Mouse (Mus musculus) lung, postnatal 25 days (tissue): ENCODE measurements around the gene Zfp385c.

ENCODE experiments used
- DNase-seq: peaks from one replicate; pipeline ENCODE4 v3.0.0; 2022; ENCODE audit warnings: low spot score

Gene Zfp385c

GRCm38 (mm10) chr11:100692164-100692616 lies at the start of gene Zfp385c:
Gene Zfp385c, minus strand, starts transcription at chr11:100692455.
- DNase-seq, result no peak

DNA sequence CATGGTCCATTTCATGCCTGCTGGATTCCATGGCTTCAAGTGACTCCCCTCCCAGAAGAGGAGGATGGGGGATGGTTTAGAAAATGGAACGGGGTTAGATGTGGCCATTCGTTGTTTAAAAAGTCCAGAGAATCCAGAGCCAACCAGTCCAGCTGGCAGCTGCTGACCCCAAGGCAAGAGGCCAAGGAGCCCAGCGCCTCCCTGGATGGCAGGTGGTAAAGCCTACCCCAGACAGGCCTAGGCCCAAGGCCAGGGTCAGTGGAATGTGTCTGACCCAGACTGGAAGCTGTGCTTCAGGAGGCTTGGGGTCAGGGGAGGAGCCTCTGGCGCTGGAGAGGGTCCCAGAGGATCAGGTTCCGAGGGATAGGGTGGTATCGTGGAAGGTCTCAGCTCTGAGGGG lies 49.1 kb upstream of the Zfp385c start:
- DNase-seq, result no peak

DNA sequence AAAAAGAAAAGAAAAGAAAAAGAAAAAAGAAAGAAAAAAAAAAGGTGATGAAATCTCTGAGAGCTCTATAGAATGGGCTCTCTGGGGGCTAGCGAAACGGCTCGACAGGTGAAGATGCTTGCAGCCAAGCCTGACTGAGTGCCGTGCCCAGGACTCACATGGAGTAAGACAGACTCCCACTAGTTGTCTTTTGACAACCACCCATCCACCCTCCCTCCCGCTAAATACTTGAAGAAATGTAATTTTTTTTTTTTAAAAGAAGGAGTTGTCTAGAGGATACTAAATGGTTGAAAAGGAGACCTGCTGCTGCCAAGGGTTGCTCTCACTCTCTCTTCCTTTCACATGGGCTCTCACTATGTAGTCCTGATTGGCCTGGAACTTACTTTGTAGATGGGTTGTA lies 46.5 kb upstream of the Zfp385c start:
- no peak for DNase-seq

DNA sequence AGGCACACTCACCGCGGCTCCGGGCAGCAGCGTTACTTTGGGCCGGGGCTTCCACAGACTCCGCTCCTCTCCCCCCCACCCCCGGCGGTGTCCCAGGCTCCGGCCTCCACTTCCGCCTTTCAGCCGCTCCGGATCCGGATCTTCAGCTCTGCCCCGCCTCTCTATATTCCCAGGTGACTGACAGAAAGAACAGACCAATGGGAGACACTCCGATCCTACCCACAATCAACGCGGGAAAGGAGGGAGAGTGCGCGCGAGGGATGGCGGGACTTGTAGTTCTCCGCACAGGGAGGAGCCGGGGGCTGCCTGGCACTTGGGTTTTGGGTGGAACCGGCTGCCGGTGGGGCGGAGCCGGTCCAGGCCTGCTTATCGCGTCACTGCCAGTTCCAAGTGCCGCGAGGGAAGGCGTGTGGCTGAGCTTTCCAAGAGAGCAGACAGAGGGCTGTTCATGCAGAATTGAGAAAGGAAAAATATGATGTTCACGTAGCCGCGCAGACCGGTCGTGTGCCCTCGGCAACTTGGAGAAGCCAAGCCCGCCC lies 45.9 kb upstream of the Zfp385c start, which contains the start of gene Rab5c:
Gene Rab5c (minus strand): TSS at position 150 of the 539 bp plus-strand sequence.
- peak; percentile 100 for DNase-seq

DNA sequence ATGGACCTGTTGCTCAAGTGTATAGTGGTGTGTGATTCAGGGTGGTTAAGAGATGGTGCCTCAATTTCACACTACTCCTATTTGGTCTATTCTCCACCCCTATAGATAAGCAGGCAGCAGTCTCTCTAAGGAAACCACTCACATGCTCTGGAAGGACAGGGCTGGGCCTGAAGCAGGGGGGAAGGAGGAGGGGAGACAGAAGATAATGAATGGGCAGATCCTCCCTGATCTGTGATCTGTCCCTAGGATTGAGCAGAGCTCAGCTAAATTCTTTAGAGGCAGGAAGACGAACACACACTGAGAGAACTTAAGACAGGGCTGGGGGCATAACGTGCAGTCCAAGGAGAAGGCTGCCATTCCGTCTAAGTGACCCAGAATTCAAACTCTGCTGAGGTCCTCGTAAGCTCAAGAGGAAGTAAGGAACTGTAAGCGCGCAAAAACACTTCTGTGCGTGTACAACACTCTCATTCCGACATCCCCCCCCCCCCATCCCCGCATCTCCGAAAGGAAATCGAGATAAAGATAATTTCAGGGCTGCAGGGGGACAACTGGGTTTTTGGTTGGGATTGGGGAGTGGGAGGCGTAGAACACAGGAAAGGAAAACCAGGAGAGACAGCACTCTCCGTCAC lies 45.0 kb upstream of the Zfp385c start:
- no peak for DNase-seq

DNA sequence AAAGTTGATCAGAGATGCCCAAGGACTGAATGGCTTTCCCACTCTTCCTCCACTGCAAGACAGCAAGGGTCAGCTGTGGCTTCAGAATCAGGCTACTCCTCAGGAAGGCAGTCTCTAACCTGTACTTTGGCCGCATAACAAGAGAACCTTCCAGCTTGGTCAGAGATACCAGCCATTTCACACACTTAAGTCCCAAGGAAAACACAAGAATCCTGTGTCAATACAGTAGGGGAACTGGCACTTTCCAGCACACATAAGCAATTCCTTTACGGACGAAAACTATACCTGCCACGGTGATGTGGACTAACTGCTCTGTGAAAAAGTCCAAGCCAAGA lies 44.5 kb upstream of the Zfp385c start:
- no peak for DNase-seq

DNA sequence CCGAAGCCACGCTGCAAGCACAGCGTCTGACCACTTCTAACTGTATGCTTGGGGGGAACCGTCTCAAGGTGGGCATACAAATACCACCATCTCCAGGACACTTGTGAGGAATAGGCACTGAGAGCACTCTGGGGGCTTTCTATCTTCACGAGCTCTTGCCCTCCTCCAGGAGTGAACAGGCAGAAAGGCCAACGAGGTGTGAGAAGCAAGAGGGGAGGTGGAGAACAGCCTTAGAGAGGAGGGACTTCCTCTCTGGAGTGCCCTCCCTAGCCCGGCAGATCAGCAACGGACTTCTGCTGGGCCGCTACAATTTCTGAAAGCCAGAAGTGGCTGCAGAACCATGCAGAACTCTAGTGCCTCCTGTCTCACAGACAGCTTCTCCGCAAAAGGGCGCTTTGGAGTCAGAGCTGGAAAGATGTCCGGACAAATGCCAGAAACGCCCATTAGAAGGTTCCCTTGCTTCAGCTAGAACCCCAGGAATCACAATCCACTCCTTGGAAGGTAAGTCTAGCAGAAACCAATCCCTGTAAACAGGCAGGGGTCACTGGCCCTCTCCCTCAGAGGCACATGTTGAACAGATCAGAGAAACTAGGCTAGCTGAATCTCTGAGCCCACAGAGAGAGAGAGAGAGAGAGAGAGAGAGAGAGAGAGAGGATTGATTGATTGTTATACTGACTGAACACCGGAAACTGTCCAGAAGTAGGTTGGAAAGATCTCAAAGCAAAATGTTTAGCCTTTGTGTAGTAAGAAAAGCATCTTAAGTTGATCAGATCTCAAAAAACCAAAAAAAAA lies 43.9 kb upstream of the Zfp385c start:
- no peak for DNase-seq

DNA sequence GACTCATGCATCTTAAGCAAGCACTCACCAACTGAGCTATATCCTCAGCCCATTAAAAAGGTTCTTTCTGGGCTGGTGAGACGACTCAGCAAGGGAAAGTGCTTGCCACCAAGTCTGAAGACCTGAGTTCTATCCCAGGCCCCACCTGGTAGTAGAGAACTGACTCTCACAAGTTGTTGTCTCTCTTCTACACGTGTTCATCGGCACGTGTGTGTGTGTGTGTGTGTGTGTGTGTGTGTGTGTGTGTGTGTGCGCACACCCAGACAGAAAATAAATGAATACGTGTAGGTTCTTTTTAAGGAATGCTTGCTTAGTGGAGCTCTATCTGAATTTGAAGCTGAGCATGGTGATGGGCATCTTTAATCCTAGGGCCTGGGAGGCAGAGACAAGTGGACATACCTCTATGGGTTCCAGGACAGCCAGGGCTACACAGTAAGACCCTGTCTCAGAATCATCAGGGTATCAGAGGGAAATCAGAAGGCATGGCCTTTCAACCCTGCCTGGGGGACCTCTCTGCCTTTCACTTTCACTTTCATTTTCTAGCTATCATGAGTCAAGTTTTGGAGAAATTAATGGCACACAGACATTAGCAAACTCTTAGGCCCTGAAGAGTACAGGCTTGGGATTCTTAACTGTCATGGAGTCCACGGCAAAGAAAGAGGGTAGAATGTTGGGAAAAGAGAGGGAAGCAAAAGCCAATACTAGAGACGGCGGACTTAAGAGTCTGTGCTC lies 43.0 kb upstream of the Zfp385c start:
- DNase-seq, result no peak

GRCm38 (mm10) chr11:100730477-100731205 lies 38.4 kb upstream of the Zfp385c start:
- DNase-seq, result no peak

- no peak for DNase-seq
These were observed 37.7 kb upstream of the Zfp385c start for GRCm38 (mm10) chr11:100729976-100730375.

DNA sequence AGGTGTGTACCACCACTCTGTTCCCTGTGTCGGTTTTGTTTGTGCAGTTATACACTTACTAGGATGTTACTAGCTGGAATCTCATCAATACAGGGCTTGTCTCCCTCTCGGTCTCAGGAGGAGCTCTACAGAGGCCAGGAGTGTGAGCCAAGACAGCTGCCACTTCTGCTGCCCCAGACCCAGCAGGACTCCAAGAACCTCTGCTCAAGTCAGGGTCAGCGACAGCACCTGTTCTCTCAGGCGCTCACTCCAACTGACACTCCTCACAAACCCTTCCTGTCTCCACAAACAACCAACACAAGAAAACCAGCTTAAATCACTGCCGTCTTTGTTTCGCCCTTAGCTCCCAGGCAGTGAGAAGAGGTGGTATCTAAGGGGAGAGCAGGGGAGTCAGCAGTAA lies 36.3 kb upstream of the Zfp385c start:
- DNase-seq, result no peak

DNA sequence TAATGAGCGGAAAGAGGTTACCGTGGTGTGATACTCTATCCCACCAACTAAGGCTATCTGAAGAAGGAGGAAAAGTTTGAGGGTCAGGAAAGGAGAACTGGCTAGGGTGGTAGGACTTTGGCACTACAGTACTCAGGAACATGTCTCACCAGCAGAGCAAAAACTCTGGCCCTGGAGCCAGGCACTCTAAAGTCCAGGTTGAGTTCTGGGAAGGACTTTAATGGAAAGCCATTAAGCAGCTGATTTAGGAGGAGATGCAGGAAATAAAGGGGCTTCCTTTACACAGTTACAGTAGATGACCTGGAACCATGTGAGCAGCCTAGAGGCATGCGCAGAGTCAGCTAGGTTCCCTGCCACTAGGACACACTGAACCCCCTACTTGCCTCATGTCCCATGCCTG lies 34.9 kb upstream of the Zfp385c start:
- no peak for DNase-seq

- peak; percentile 76 for DNase-seq
These were observed 32.8 kb upstream of the Zfp385c start for GRCm38 (mm10) chr11:100724919-100725512.

GRCm38 (mm10) chr11:100722493-100723028 lies 30.3 kb upstream of the Zfp385c start:
- DNase-seq, result no peak

GRCm38 (mm10) chr11:100721776-100722492 lies 29.7 kb upstream of the Zfp385c start:
- DNase-seq, result no peak

DNA sequence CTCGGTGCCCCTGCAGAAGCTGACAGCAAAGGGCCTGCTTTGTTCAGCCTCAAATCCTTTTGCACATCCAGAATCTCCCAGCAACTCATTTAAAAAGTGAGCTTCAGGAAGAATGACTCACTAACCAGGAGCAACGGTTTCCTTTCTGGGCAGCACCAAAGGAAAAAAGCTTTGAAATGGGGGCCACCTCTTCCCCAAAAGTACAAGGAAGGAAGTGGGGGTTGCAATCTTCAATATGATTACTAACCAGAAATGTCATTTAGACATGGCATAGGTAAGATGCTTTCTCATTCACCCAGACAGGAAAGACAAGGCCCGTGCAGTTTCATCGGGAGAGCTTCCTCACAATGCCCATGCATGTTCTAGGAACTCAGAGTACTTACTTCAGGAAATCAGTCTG lies 29.0 kb upstream of the Zfp385c start:
- DNase-seq, result peak; percentile 53

DNA sequence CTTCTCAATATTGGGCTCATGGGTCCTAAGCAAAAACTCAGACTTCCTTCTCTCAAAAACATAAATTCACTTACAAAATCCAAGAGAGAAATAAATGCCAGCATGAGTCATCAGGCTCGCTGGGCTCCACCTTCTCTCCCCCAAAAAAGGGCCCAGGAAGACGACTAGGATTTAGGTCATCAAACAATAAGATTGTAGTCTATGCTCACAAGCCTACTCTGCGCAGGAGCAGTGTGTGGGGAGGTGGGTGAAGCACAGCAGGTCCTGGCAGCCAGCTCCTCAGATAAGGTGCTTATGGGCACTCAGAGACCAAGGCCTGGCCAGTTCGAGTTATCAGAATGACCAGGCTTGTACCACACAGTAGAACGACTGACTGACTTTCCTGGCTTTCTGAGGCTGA lies 28.1 kb upstream of the Zfp385c start:
- DNase-seq, result no peak

GRCm38 (mm10) chr11:100719893-100720292 lies 27.6 kb upstream of the Zfp385c start:
- DNase-seq, result no peak

DNA sequence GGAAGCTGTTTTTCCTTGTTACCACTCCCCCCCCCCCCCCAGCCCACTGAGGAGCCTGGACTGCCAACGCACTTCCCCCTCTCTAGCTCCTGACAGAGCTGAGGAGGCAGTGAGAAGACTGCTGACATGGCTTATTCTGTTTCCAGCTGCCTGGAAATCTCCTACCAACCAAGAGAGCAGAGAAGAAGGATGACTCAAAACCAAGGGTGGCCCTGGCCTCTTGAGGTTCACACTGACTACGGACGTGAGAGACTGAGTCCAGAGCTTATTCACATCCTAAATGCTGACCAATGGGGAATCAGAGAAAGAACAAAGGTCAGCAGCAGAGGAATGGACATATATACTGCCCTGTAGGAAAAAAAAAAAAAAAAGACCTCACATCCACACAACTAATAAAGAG lies 27.1 kb upstream of the Zfp385c start:
- no peak for DNase-seq

- DNase-seq, result no peak
These were observed 26.6 kb upstream of the Zfp385c start for GRCm38 (mm10) chr11:100718866-100719265.

- DNase-seq, result no peak
These were observed 26.2 kb upstream of the Zfp385c start for GRCm38 (mm10) chr11:100718462-100718861.
